Mouse (Mus musculus): ENCODE results near the gene Slc50a1. TPM values are rescaled to one million over a fixed set of nuclear protein-coding genes. Genes with fewer than 3 reads are reported as not detected.

Gene Slc50a1
- polyA plus RNA-seq (2014; fragmentation: Nextera tagmentation; extraction: Ambion mirVana), result 70.5 and 80.2 TPM in 2 replicates

GRCm38 (mm10) chr3:89270051-89270755 lies at the start of gene Slc50a1:
Slc50a1 (minus strand) TSS chr3:89270570.
- peaks cover 27% of the 10 kb centered on the region for H3K4me1 ChIP-seq (ENCODE audit: control insufficient read depth, insufficient read depth, low read length)

GRCm38 (mm10) chr3:89319591-89320350 lies 49.4 kb upstream of the Slc50a1 start:
- ATAC-seq (ENCODE audit: low read depth) (no peak), DNase-seq (ENCODE audit: low spot score) (peak; percentile 34)
- Histone ChIP-seq H3K4me3 (ENCODE audit: low read depth, low read length) (peak overlapping the region; percentile 70), H3K27ac (replicated peaks; ENCODE audit: low read depth, low read length) (peak overlapping the region; percentile 55), H3K4me2 (ENCODE audit: low read depth, low read length) (peak overlapping the region; percentile 97), H3K9me3 (ENCODE audit: control insufficient read depth, low read length) (no peaks in the 10 kb centered on the region), H3K27me3 (replicated peaks; ENCODE audit: control insufficient read depth, insufficient read depth, low read length) (peaks cover 31% of the 10 kb centered on the region), H3K9ac (ENCODE audit: low read depth, low read length) (peak overlapping the region; percentile 59), H3K36me3 (ENCODE audit: control insufficient read depth, insufficient read depth, low read length) (no peaks in the 10 kb centered on the region), H3K4me1 (ENCODE audit: control insufficient read depth, insufficient read depth, low read length) (peaks cover 54% of the 10 kb centered on the region)
- 4% methylated on average over 32 of the region's 58 CpGs for WGBS

More at GRCm38 (mm10) chr3:89270051-89270755, at the start of gene Slc50a1:
- H3K36me3 ChIP-seq (ENCODE audit: control insufficient read depth, insufficient read depth, low read length), result peaks cover 19% of the 10 kb centered on the region
- no peaks in the 10 kb centered on the region for H3K27me3 ChIP-seq (replicated peaks; ENCODE audit: control insufficient read depth, insufficient read depth, low read length)
- WGBS, result 3% methylated on average over 26 of the region's 39 CpGs
- H3K4me2 ChIP-seq (ENCODE audit: low read depth, low read length), result peak within 1 kb of the TSS; percentile 81
- DNase-seq (ENCODE audit: low spot score) (peak; percentile 79), ATAC-seq (ENCODE audit: low read depth) (peak; percentile 66)
- H3K9me3 ChIP-seq (ENCODE audit: control insufficient read depth, low read length), result no peaks in the 10 kb centered on the region
- H3K9ac ChIP-seq (ENCODE audit: low read depth, low read length), result peak within 1 kb of the TSS; percentile 69
- peak within 1 kb of the TSS; percentile 54 for H3K4me3 ChIP-seq (ENCODE audit: low read depth, low read length)
- peak within 1 kb of the TSS; percentile 80 for H3K27ac ChIP-seq (replicated peaks; ENCODE audit: low read depth, low read length)

DNA sequence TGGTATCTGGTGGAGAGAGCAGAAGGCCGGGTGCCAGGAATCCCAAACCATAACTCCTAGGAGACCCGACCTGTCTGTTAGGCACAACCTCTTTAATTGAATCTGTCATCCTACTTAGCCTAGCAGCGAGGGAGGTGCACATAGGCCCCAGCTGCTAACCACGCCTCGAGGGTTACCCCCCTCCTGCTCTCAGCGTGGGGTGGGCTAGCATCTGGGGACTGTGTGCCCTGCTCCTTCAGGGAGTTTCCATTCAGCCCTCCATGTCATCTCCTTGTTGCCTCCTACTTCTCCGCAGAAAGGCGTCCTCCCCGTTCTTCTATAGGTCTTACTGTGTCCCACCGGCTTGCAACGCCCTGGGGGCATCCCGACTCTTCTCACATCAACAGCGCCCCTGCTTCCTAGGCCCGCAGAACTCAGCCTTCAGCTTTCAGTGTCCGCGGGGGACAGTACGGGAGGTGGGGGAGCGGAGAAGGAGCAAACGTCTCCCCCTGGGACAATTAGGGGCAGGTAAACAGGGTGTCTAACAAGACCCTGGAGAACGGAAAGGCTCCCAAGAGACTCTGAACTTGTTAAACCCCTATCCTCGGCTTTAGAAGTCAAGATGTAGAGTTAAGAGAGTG lies 48.7 kb upstream of the Slc50a1 start:
- no peak overlapping the region for H3K27ac ChIP-seq (replicated peaks; ENCODE audit: low read depth, low read length)
- peak; percentile 60 for DNase-seq (ENCODE audit: low spot score)

GRCm38 (mm10) chr3:89318316-89318715 lies 47.9 kb upstream of the Slc50a1 start:
- Histone ChIP-seq H3K4me2 (ENCODE audit: low read depth, low read length) (no peak overlapping the region), H3K36me3 (ENCODE audit: control insufficient read depth, insufficient read depth, low read length) (no peaks in the 10 kb centered on the region), H3K9ac (ENCODE audit: low read depth, low read length) (no peak overlapping the region), H3K9me3 (ENCODE audit: control insufficient read depth, low read length) (no peaks in the 10 kb centered on the region), H3K4me1 (ENCODE audit: control insufficient read depth, insufficient read depth, low read length) (peaks cover 57% of the 10 kb centered on the region), H3K27me3 (replicated peaks; ENCODE audit: control insufficient read depth, insufficient read depth, low read length) (peaks cover 31% of the 10 kb centered on the region), H3K4me3 (ENCODE audit: low read depth, low read length) (no peak overlapping the region), H3K27ac (replicated peaks; ENCODE audit: low read depth, low read length) (no peak overlapping the region)
- 52% methylated on average over 5 of the region's 8 CpGs for WGBS
- ATAC-seq (ENCODE audit: low read depth), result no peak
- DNase-seq (ENCODE audit: low spot score), result no peak

More for the DNA sequence above, 48.7 kb upstream of the Slc50a1 start:
- ATAC-seq (ENCODE audit: low read depth), result peak; percentile 19; the same call in 1 of the 2 replicates
- no peaks in the 10 kb centered on the region for H3K9me3 ChIP-seq (ENCODE audit: control insufficient read depth, low read length)
- peak overlapping the region; percentile 97 for H3K4me2 ChIP-seq (ENCODE audit: low read depth, low read length)
- peak overlapping the region; percentile 70 for H3K4me3 ChIP-seq (ENCODE audit: low read depth, low read length)
- H3K36me3 ChIP-seq (ENCODE audit: control insufficient read depth, insufficient read depth, low read length), result no peaks in the 10 kb centered on the region
- H3K9ac ChIP-seq (ENCODE audit: low read depth, low read length), result peak overlapping the region; percentile 59; the same call in 1 of the 2 replicates
- 7% methylated on average over 20 of the region's 21 CpGs for WGBS
- H3K4me1 ChIP-seq (ENCODE audit: control insufficient read depth, insufficient read depth, low read length), result peaks cover 57% of the 10 kb centered on the region
- peaks cover 31% of the 10 kb centered on the region for H3K27me3 ChIP-seq (replicated peaks; ENCODE audit: control insufficient read depth, insufficient read depth, low read length)

GRCm38 (mm10) chr3:89317246-89317645 lies 46.9 kb upstream of the Slc50a1 start:
- DNase-seq (ENCODE audit: low spot score), result no peak
- H3K27ac ChIP-seq (replicated peaks; ENCODE audit: low read depth, low read length), result no peak overlapping the region
- no peaks in the 10 kb centered on the region for H3K9me3 ChIP-seq (ENCODE audit: control insufficient read depth, low read length)
- H3K36me3 ChIP-seq (ENCODE audit: control insufficient read depth, insufficient read depth, low read length), result no peaks in the 10 kb centered on the region
- no peak overlapping the region for H3K9ac ChIP-seq (ENCODE audit: low read depth, low read length)
- H3K4me2 ChIP-seq (ENCODE audit: low read depth, low read length), result peak overlapping the region; percentile 57; the same call in 1 of the 2 replicates
- no peak overlapping the region for H3K4me3 ChIP-seq (ENCODE audit: low read depth, low read length)
- WGBS, result 58% methylated on average over 6 of the region's 6 CpGs
- no peak for ATAC-seq (ENCODE audit: low read depth)
- peaks cover 55% of the 10 kb centered on the region for H3K4me1 ChIP-seq (ENCODE audit: control insufficient read depth, insufficient read depth, low read length)
- peaks cover 31% of the 10 kb centered on the region for H3K27me3 ChIP-seq (replicated peaks; ENCODE audit: control insufficient read depth, insufficient read depth, low read length)

- peaks cover 51% of the 10 kb centered on the region for H3K4me1 ChIP-seq (ENCODE audit: control insufficient read depth, insufficient read depth, low read length)
- no peak overlapping the region for H3K4me3 ChIP-seq (ENCODE audit: low read depth, low read length)
- no peak overlapping the region for H3K27ac ChIP-seq (replicated peaks; ENCODE audit: low read depth, low read length)
- WGBS, result 6% methylated on average over 4 of the region's 4 CpGs
- ATAC-seq (ENCODE audit: low read depth) (peak; percentile 45), DNase-seq (ENCODE audit: low spot score) (peak; percentile 94)
- peaks cover 31% of the 10 kb centered on the region for H3K27me3 ChIP-seq (replicated peaks; ENCODE audit: control insufficient read depth, insufficient read depth, low read length)
- no peaks in the 10 kb centered on the region for H3K36me3 ChIP-seq (ENCODE audit: control insufficient read depth, insufficient read depth, low read length)
- H3K4me2 ChIP-seq (ENCODE audit: low read depth, low read length), result peak overlapping the region; percentile 57; the same call in 1 of the 2 replicates
- no peak overlapping the region for H3K9ac ChIP-seq (ENCODE audit: low read depth, low read length)
- no peaks in the 10 kb centered on the region for H3K9me3 ChIP-seq (ENCODE audit: control insufficient read depth, low read length)
Observed at GRCm38 (mm10) chr3:89316833-89317232, 46.5 kb upstream of the Slc50a1 start.

- ATAC-seq (ENCODE audit: low read depth) (no peak), DNase-seq (ENCODE audit: low spot score) (no peak)
- Histone ChIP-seq H3K27ac (replicated peaks; ENCODE audit: low read depth, low read length) (no peak overlapping the region), H3K4me3 (ENCODE audit: low read depth, low read length) (peak overlapping the region; percentile 27), H3K9me3 (ENCODE audit: control insufficient read depth, low read length) (no peaks in the 10 kb centered on the region), H3K4me1 (ENCODE audit: control insufficient read depth, insufficient read depth, low read length) (peaks cover 46% of the 10 kb centered on the region), H3K36me3 (ENCODE audit: control insufficient read depth, insufficient read depth, low read length) (no peaks in the 10 kb centered on the region), H3K9ac (ENCODE audit: low read depth, low read length) (no peak overlapping the region), H3K4me2 (ENCODE audit: low read depth, low read length) (peak overlapping the region; percentile 57), H3K27me3 (replicated peaks; ENCODE audit: control insufficient read depth, insufficient read depth, low read length) (peaks cover 24% of the 10 kb centered on the region)
- 8% methylated on average over 29 of the region's 40 CpGs for WGBS
Observed at GRCm38 (mm10) chr3:89315930-89316831, 45.8 kb upstream of the Slc50a1 start.

All from embryonic facial prominence, embryonic 14.5 days (tissue).